Mouse (Mus musculus) kidney, postnatal 0 days (tissue): ENCODE measurements around the gene Abt1. TPM values are rescaled to one million over a fixed set of nuclear protein-coding genes. Genes with fewer than 3 reads are reported as not detected.
A peak's percentile ranks its signal among the peaks of the same experiment; 100 is the strongest.

ENCODE experiments used
- ATAC-seq: fragments of 200-750 bp; cut with Nextera tagmentation; replicated peaks from 2 replicates; pipeline ENCODE4 v1.8.0; 2017; ENCODE audit warnings: low read depth, moderate number of reproducible peaks, moderate TSS enrichment, moderate library complexity; ENCODE audit not compliant: low FRiP score
- DNase-seq: peaks from one replicate; pipeline ENCODE4 v3.0.0-alpha.2; 2016; ENCODE audit warnings: low spot score
- H3K27ac ChIP-seq: fragments of 300-500 bp; sonication (generic); 2 replicates; pipeline ENCODE4 v1.5.1; 2014; ENCODE audit warnings: mild to moderate bottlenecking
- H3K27me3 ChIP-seq: fragments of 300-500 bp; sonication (generic); 2 replicates; pipeline ENCODE4 v1.6.1; 2014; ENCODE audit warnings: low read length, mixed read lengths; ENCODE audit not compliant: insufficient read depth
- H3K36me3 ChIP-seq: fragments of 300-500 bp; sonication (generic); 2 replicates; pipeline ENCODE4 v1.6.1; 2014; ENCODE audit warnings: low read length, mixed read lengths; ENCODE audit not compliant: insufficient read depth
- H3K4me1 ChIP-seq: fragments of 300-500 bp; sonication (generic); replicated peaks from 2 replicates; pipeline ENCODE4 v1.6.1; 2014; ENCODE audit warnings: antibody characterized with exemption, low read length, mixed read lengths; ENCODE audit not compliant: insufficient read depth
- H3K4me2 ChIP-seq: fragments of 300-500 bp; sonication (generic); 2 replicates; pipeline ENCODE4 v1.6.1; 2014; ENCODE audit warnings: mild to moderate bottlenecking, low read length, moderate library complexity, mixed read lengths
- H3K4me3 ChIP-seq: fragments of 300-500 bp; sonication (generic); replicated peaks from 2 replicates; pipeline ENCODE4 v1.5.1; 2014; ENCODE audit warnings: low read depth, low read length
- H3K9ac ChIP-seq: fragments of 300-500 bp; sonication (generic); 2 replicates; pipeline ENCODE4 v1.6.1; 2014; ENCODE audit warnings: low read depth, low read length
- H3K9me3 ChIP-seq: fragments of 300-500 bp; sonication (generic); replicated peaks from 2 replicates; pipeline ENCODE4 v1.6.1; 2016; ENCODE audit warnings: low read length, inconsistent platforms, mixed read lengths
- CTCF ChIP-seq: IDR thresholded peaks from 2 replicates; pipeline ENCODE4 v1.5.1; 2016; ENCODE audit warnings: antibody characterized with exemption, low read depth, mild to moderate bottlenecking, moderate library complexity
- WGBS: fragments of 180-500 bp; shearing (Covaris S2); extraction: QIAGEN DNeasy Blood & Tissue Kit; methylation state at CpG from one replicate; pipeline ENCODE4 v1.1.7; 2014; 5-methylcytosine and 5-hydroxymethylcytosine counted together
- polyA plus RNA-seq: library from polyadenylated mRNA; unstranded; fragments of >200 nt; fragmentation: Nextera tagmentation; extraction: Ambion mirVana; gene quantifications from 2 replicates; pipeline ENCODE4 v1.2.1, GENCODE M21; 2015

The Abt1 gene
- polyA plus RNA-seq: 10.0 and 10.4 TPM in 2 replicates

DNA sequence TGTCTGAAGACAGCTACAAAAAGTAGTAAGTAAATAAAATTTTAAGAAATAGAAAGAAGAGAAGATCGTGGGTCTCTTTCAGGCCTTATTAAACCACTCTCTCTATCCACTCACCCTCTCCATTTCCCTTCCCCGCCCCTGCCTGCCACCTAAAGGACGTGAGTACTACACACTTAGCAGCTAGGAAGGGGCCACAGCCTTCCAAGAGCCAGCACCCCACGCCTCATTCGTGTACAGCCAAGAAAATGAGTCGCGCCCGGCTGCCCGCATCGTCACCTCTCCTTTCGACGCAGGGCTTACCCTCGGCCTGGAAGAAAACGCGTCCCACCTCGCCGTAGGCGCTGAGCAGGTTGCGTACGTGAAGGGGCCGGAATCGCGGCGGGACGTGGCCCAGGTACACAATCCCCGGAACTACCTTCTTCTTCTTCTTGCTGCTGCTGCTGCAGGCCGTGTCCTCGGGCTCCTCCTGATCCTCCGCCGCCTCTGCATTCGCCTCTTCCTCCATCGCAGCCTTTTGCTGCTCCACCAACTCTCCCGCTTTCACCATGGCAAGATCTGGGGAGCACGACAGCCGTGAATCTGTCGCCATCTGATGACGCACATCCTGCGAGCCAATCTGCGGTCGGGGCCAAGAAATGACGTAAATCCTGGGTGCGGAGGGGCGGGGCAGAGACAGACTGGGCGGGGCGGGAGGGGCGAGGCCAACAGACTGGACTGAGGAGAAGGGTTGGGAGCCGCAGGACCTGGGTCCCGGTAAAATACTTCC, at the start of gene Abt1:
Gene Abt1, minus strand, starts transcription at position 581 of the 766 bp plus-strand sequence.
- H3K4me2 ChIP-seq: peak within 1 kb of the TSS; percentile 89
- H3K36me3 ChIP-seq: 0 out of 2 replicates have a peak, but pooled peaks cover 19% of the 10 kb centered on the region
- under 1% methylated on average over 48 of the region's 48 CpGs for WGBS
- H3K4me1 ChIP-seq: no peaks in the 10 kb centered on the region
- peak; percentile 94 for DNase-seq
- H3K27ac ChIP-seq: peak within 1 kb of the TSS; percentile 62
- no peaks in the 10 kb centered on the region for H3K9me3 ChIP-seq
- no peaks in the 10 kb centered on the region for H3K27me3 ChIP-seq
- TF ChIP-seq CTCF: no peak
- ATAC-seq: peak; percentile 90
- H3K9ac ChIP-seq: peak within 1 kb of the TSS; percentile 74
- H3K4me3 ChIP-seq: peak within 1 kb of the TSS; percentile 76

DNA sequence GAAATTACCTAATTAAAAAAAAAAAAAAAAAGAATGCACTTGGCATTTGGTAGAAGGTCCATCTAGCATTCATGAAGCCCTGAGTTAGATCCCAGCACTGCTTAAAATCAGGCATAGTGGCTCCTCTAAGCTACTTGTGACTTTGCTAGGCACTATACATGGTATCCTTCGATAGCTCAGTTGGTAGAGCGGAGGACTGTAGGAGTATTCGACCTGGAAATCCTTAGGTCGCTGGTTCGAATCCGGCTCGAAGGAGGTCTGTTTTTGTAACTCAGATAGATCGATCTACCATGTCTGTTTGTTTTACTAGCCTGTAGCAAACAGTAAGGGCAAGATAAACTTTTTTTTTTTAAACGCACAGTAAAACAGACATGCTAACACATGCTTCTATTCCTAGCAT, 43.2 kb upstream of the Abt1 start:
- Histone ChIP-seq H3K36me3 (no peaks in the 10 kb centered on the region), H3K4me1 (peaks cover 11% of the 10 kb centered on the region), H3K9me3 (no peaks in the 10 kb centered on the region), H3K27ac (no peak overlapping the region), H3K4me3 (no peak overlapping the region), H3K4me2 (no peak overlapping the region), H3K27me3 (no peaks in the 10 kb centered on the region), H3K9ac (no peak overlapping the region)
- DNase-seq (peak; percentile 61), ATAC-seq (peak; percentile 86; the same call in 1 of the 2 replicates)
- TF ChIP-seq CTCF: no peak
- 4% methylated on average over 9 of the region's 9 CpGs for WGBS

DNA sequence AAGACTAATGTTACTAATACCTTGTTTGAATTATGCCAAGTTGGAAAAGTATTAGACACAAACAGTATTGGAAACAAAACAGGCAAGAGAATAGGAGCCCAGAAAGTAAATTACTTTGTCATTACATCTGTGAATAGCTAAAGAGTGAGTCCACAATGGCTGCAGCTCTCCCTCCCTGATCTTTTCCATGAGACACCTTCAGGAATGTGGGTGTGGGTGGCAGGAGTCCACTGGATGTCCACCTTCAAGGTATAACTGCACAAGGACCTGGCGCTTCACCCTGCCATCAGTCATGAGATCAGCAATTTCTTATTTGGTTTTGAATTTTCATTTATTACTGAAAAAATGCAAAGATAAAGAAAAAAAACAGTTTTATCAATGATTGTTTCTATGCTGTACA, 42.6 kb upstream of the Abt1 start:
- peaks cover 11% of the 10 kb centered on the region for H3K4me1 ChIP-seq
- 65% methylated on average over 1 of the region's 1 CpGs for WGBS
- TF ChIP-seq CTCF: no peak
- DNase-seq (no peak), ATAC-seq (no peak)
- no peak overlapping the region for H3K4me3 ChIP-seq
- H3K27ac ChIP-seq: no peak overlapping the region
- no peaks in the 10 kb centered on the region for H3K36me3 ChIP-seq
- H3K4me2 ChIP-seq: peak overlapping the region; percentile 90
- H3K27me3 ChIP-seq: no peaks in the 10 kb centered on the region
- no peak overlapping the region for H3K9ac ChIP-seq
- H3K9me3 ChIP-seq: no peaks in the 10 kb centered on the region

DNA sequence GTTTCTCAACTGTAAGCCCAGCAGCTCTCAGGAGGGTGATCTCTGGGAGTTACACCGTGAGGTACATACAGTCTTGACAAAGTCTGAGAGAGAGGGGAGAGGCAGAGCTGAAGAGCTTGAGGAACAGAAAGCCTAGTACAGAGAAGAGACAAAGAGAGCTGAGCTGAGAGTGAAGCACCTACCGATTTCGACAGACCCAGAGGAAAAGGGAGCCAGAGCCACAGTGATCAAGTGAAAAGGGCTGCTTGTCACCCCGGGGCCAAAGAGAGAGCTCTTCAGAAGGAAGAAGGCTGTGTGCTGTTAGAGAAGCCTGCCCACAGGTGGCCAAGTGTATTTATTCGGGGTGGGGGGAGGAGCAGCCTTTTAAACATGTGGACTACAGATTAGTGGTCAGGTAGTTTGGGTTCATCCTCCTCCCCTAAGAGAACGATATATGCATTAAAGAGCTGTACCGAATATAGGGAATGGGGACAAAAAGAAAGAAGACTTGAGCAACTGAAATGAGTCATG, 42.0 kb upstream of the Abt1 start, which contains the start of gene Btn1a1:
Gene Btn1a1, minus strand, starts transcription at position 302 of the 510 bp plus-strand sequence.
- Histone ChIP-seq H3K4me3 (peak within 1 kb of the TSS; percentile 54), H3K4me2 (peak within 1 kb of the TSS; percentile 90), H3K4me1 (peaks cover 11% of the 10 kb centered on the region), H3K27ac (no peak within 1 kb of the TSS), H3K9ac (peak within 1 kb of the TSS; percentile 59; the same call in 1 of the 2 replicates), H3K9me3 (no peaks in the 10 kb centered on the region), H3K27me3 (no peaks in the 10 kb centered on the region), H3K36me3 (no peaks in the 10 kb centered on the region)
- WGBS: 4% methylated on average over 7 of the region's 7 CpGs
- ATAC-seq: no peak
- DNase-seq: peak; percentile 33
- TF ChIP-seq CTCF: peak; percentile 14; the same call in 1 of the 2 replicates

DNA sequence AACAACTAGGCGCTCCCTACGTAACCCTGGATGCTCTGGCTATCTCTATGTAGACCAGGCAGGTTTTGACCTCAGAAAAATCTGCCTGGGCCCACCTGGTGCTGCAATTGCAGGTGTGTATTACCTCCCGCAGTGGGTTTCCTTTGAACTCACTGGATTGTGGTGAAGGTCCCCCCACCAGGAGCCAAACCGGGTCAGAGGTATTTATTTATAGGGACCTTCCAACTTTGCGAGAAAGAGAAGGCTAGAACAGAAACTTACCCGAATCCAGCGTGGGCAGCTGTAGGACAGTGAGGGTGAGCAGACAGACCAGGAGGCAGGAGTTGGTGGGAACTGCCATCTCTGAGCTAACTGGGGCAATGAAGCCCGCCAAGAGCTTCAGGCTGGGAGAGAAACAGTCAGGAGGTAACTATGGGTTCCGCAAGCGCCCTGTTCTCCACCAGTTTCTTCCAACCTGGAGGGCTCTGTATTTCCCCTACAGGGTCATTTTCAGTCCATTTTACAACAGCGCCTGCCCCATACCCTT, 41.2 kb upstream of the Abt1 start:
- Histone ChIP-seq H3K4me2 (peak overlapping the region; percentile 90), H3K4me3 (peak overlapping the region; percentile 54), H3K9ac (peak overlapping the region; percentile 59; the same call in 1 of the 2 replicates), H3K36me3 (no peaks in the 10 kb centered on the region), H3K9me3 (no peaks in the 10 kb centered on the region), H3K4me1 (peaks cover 11% of the 10 kb centered on the region), H3K27me3 (no peaks in the 10 kb centered on the region), H3K27ac (no peak overlapping the region)
- ATAC-seq: no peak
- DNase-seq: no peak
- WGBS: 12% methylated on average over 11 of the region's 11 CpGs
- TF ChIP-seq CTCF: no peak

DNA sequence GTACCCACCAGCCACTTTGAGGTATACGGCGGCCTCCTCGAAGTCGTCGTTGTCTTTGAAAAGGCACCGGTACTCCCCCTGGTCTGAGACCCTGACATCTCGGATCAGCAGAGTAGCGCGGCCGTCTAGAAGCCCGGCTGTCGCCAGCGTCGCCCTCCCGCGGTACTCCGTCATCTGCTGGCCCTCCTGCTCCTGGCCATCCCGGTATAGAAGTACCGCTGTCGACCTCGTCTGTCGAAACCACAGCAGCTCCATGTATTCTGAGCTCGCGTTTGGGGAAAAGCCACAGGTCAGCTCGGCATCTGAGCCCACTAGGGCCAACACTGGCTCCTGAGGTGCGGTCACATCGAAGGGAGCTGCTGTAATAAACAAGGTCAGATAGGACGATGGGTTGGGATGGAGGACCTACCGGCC, 40.6 kb upstream of the Abt1 start:
- TF ChIP-seq CTCF: no peak
- ATAC-seq (no peak), DNase-seq (peak; percentile 57)
- no peaks in the 10 kb centered on the region for H3K36me3 ChIP-seq
- peak overlapping the region; percentile 59; the same call in 1 of the 2 replicates for H3K9ac ChIP-seq
- H3K4me2 ChIP-seq: peak overlapping the region; percentile 90
- under 1% methylated on average over 29 of the region's 29 CpGs for WGBS
- no peak overlapping the region for H3K27ac ChIP-seq
- no peaks in the 10 kb centered on the region for H3K27me3 ChIP-seq
- H3K9me3 ChIP-seq: no peaks in the 10 kb centered on the region
- peak overlapping the region; percentile 54 for H3K4me3 ChIP-seq
- H3K4me1 ChIP-seq: peaks cover 11% of the 10 kb centered on the region
